Mouse (Mus musculus): Measurements from ENCODE around the gene Gm7075. TPM values are rescaled to one million over a fixed set of nuclear protein-coding genes. Genes with fewer than 3 reads are reported as not detected.
"Not testable (repeated sequence)": the region's sequence is repeated elsewhere in the genome, so short reads cannot be mapped to it uniquely, and the experiment has no call there.

Gm7075 gene
- polyA plus RNA-seq, 1 experiment: not detected

GRCm38 (mm10) chr10:63396963-63397362 lies 24.6 kb downstream of the Gm7075 start:
- Histone ChIP-seq H3K36me3 (ENCODE audit: control insufficient read depth, insufficient read depth, low read length) (no peaks in the 10 kb centered on the region), H3K27ac (ENCODE audit: control insufficient read depth, insufficient read depth, low read depth, low read length) (no peak overlapping the region), H3K4me1 (ENCODE audit: control insufficient read depth, insufficient read depth, low read length) (no peaks in the 10 kb centered on the region), H3K27me3 (ENCODE audit: control insufficient read depth, insufficient read depth, low read length) (no peaks in the 10 kb centered on the region), H3K4me3 (ENCODE audit: control insufficient read depth, low read depth, low read length) (no peak overlapping the region)
- no peak for TF ChIP-seq POLR2A (IDR thresholded peaks at IDR 0.05; ENCODE audit: control insufficient read depth, low read depth, low read length)
- TF ChIP-seq CTCF (IDR thresholded peaks at IDR 0.05; ENCODE audit: control insufficient read depth, insufficient read depth, insufficient replicate concordance, low read depth, low read length): no peak

- Histone ChIP-seq H3K4me3 (ENCODE audit: control insufficient read depth, low read depth, low read length) (no peak overlapping the region), H3K4me1 (ENCODE audit: control insufficient read depth, insufficient read depth, low read length) (no peaks in the 10 kb centered on the region), H3K27me3 (ENCODE audit: control insufficient read depth, insufficient read depth, low read length) (no peaks in the 10 kb centered on the region), H3K27ac (ENCODE audit: control insufficient read depth, insufficient read depth, low read depth, low read length) (no peak overlapping the region), H3K36me3 (ENCODE audit: control insufficient read depth, insufficient read depth, low read length) (no peaks in the 10 kb centered on the region)
- no peak for TF ChIP-seq POLR2A (IDR thresholded peaks at IDR 0.05; ENCODE audit: control insufficient read depth, low read depth, low read length)
Observed at GRCm38 (mm10) chr10:63388948-63389347, 32.6 kb downstream of the Gm7075 start.

- Histone ChIP-seq H3K27me3 (ENCODE audit: control insufficient read depth, insufficient read depth, low read length) (no peaks in the 10 kb centered on the region), H3K27ac (ENCODE audit: control insufficient read depth, insufficient read depth, low read depth, low read length) (no peak overlapping the region), H3K36me3 (ENCODE audit: control insufficient read depth, insufficient read depth, low read length) (no peaks in the 10 kb centered on the region), H3K4me3 (ENCODE audit: control insufficient read depth, low read depth, low read length) (no peak overlapping the region), H3K4me1 (ENCODE audit: control insufficient read depth, insufficient read depth, low read length) (peaks cover 6% of the 10 kb centered on the region; the same call in 1 of the 2 replicates)
- TF ChIP-seq POLR2A (IDR thresholded peaks at IDR 0.05; ENCODE audit: control insufficient read depth, low read depth, low read length) (no peak), CTCF (IDR thresholded peaks at IDR 0.05; ENCODE audit: control insufficient read depth, insufficient read depth, insufficient replicate concordance, low read depth, low read length) (no peak)
Observed at GRCm38 (mm10) chr10:63386991-63387390, 34.6 kb downstream of the Gm7075 start.

GRCm38 (mm10) chr10:63386444-63386843 lies 35.1 kb downstream of the Gm7075 start:
- TF ChIP-seq POLR2A (IDR thresholded peaks at IDR 0.05; ENCODE audit: control insufficient read depth, low read depth, low read length) (peak; percentile 50), CTCF (IDR thresholded peaks at IDR 0.05; ENCODE audit: control insufficient read depth, insufficient read depth, insufficient replicate concordance, low read depth, low read length) (no peak)
- Histone ChIP-seq H3K4me3 (ENCODE audit: control insufficient read depth, low read depth, low read length) (peak overlapping the region; percentile 81), H3K36me3 (ENCODE audit: control insufficient read depth, insufficient read depth, low read length) (no peaks in the 10 kb centered on the region), H3K27me3 (ENCODE audit: control insufficient read depth, insufficient read depth, low read length) (no peaks in the 10 kb centered on the region), H3K27ac (ENCODE audit: control insufficient read depth, insufficient read depth, low read depth, low read length) (no peak overlapping the region), H3K4me1 (ENCODE audit: control insufficient read depth, insufficient read depth, low read length) (peaks cover 9% of the 10 kb centered on the region)

GRCm38 (mm10) chr10:63385897-63386296 lies 35.7 kb downstream of the Gm7075 start:
- H3K4me1 ChIP-seq (ENCODE audit: control insufficient read depth, insufficient read depth, low read length): peaks cover 10% of the 10 kb centered on the region
- not testable (repeated sequence) for H3K36me3 ChIP-seq (ENCODE audit: control insufficient read depth, insufficient read depth, low read length); H3K27me3 ChIP-seq (ENCODE audit: control insufficient read depth, insufficient read depth, low read length); H3K4me3 ChIP-seq (ENCODE audit: control insufficient read depth, low read depth, low read length); H3K27ac ChIP-seq (ENCODE audit: control insufficient read depth, insufficient read depth, low read depth, low read length)

GRCm38 (mm10) chr10:63382372-63383279 lies 39.0 kb downstream of the Gm7075 start, which contains the start of gene Dnajc12:
Gene Dnajc12, plus strand, starts transcription at chr10:63382443.
- TF ChIP-seq CTCF (IDR thresholded peaks at IDR 0.05; ENCODE audit: control insufficient read depth, insufficient read depth, insufficient replicate concordance, low read depth, low read length) (peak; percentile 75; the same call in 1 of the 2 replicates), POLR2A (IDR thresholded peaks at IDR 0.05; ENCODE audit: control insufficient read depth, low read depth, low read length) (peak; percentile 76)
- Histone ChIP-seq H3K4me3 (ENCODE audit: control insufficient read depth, low read depth, low read length) (peak within 1 kb of the TSS; percentile 84), H3K27me3 (ENCODE audit: control insufficient read depth, insufficient read depth, low read length) (no peaks in the 10 kb centered on the region), H3K4me1 (ENCODE audit: control insufficient read depth, insufficient read depth, low read length) (peaks cover 10% of the 10 kb centered on the region), H3K36me3 (ENCODE audit: control insufficient read depth, insufficient read depth, low read length) (no peaks in the 10 kb centered on the region), H3K27ac (ENCODE audit: control insufficient read depth, insufficient read depth, low read depth, low read length) (peak within 1 kb of the TSS; percentile 84)

- Histone ChIP-seq H3K4me3 (ENCODE audit: control insufficient read depth, low read depth, low read length) (peak within 1 kb of the TSS; percentile 84), H3K36me3 (ENCODE audit: control insufficient read depth, insufficient read depth, low read length) (no peaks in the 10 kb centered on the region), H3K27me3 (ENCODE audit: control insufficient read depth, insufficient read depth, low read length) (no peaks in the 10 kb centered on the region), H3K27ac (ENCODE audit: control insufficient read depth, insufficient read depth, low read depth, low read length) (peak within 1 kb of the TSS; percentile 84), H3K4me1 (ENCODE audit: control insufficient read depth, insufficient read depth, low read length) (peaks cover 10% of the 10 kb centered on the region)
- peak; percentile 69; the same call in 1 of the 2 replicates for TF ChIP-seq POLR2A (IDR thresholded peaks at IDR 0.05; ENCODE audit: control insufficient read depth, low read depth, low read length)
- TF ChIP-seq CTCF (IDR thresholded peaks at IDR 0.05; ENCODE audit: control insufficient read depth, insufficient read depth, insufficient replicate concordance, low read depth, low read length): 0 out of 2 replicates have a peak, but pooled peaks have one; percentile 1
Observed at GRCm38 (mm10) chr10:63381498-63382280, 39.9 kb downstream of the Gm7075 start, which contains the start of gene Sirt1. Gene Sirt1, minus strand, starts transcription at chr10:63381704.
